Mouse (Mus musculus): ENCODE results near the gene Tas2r144.
A peak's percentile ranks its signal among the peaks of the same experiment; 100 is the strongest.

The Tas2r144 gene

DNA sequence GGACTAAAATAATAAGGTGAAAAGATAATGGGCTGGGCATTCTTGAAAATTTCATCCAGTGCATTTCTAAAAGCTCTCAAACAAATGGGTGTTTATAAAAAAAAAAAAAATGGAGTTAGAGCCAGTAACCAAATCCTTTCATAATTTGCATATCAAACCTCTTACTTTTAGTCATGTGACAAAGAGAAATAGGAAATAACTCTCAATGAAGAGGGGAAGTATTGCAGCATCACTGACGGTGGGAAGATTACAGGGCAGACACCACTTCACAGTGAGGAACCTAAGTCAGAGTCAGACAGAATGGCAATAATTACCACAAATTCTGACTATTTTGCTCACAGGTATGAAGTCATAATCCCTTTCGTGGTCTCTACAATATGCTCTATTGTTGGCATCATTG lies at the start of gene Tas2r144:
Gene Tas2r144 (plus strand): TSS at position 301 of the 400 bp plus-strand sequence.
- no peak for DNase-seq (ENCODE audit: low read depth)

DNA sequence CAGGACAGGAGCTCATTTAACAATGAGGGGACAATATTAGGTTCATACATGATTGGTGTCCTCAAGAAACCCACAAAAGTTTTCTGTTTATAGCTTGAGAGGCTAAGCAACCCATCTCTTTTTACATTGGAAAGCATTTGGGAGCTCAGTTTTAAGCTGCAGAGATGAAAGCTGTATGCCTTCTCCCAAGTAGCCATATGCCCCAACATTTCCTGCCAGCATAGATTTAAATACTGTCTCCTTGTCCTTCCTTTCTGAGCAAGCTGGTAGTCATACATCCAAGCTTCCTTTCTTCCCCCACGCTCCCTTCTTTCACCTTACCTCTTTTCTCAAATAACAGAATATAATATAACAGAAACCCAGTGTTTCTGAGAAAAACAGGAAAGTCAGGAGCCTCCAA lies 32.7 kb upstream of the Tas2r144 start:
- DNase-seq (ENCODE audit: low read depth): no peak

DNA sequence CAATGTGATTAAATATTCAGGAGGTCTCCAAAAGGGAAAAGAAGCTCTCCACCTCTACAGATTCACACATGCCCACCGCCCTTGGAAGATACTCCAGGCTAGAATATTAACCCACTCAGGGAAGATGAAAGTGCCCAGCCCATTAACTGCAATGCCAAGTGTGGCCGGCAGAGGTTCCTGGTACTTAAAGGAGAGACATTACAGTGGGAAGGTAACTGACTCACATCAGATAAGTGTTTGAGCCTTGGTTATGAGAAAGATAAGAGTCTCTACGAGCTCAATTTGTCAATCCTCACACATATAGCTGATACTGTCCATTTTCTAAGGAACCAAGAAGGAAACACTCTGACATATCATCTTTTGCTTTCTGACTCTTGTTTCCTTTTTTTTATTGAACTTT lies 28.9 kb upstream of the Tas2r144 start:
- DNase-seq (ENCODE audit: low read depth): no peak

DNA sequence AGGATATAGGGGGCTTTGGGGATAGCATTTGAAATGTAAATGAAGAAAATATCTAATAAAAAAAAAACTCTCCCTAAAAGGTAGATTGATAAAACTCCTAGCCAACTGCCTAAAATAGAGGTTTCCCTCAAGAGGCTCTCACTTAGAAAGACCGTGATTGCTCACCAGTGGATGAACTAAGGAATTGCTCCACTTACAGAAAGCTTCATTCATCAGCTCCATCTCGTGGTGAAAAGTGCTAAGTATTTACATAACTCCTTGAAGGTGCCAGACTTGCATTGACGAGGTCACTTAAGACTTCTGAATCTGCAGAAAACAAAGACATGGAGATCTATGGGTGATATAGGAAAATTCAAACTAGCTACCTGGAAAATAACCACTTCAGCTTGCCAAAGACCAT lies 17.4 kb upstream of the Tas2r144 start:
- no peak for DNase-seq (ENCODE audit: low read depth)

DNA sequence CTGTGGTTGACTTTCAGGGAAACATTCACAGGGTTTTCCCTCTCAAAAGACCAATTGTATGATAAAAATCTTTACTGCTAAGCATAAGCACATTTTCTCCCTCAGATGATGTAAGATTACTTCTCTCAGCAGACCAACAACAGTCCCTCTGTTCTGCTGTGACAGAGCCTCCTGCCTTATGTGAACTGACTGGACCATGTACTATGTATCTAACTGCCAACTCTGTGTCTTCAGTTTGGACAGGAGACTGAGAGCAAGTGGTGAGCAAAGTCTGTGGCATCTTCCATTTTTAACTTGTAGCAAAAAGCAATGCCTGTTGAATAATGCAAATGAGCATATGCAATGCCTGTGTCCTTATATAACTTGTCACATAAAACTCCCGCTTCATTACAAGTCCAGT lies 15.6 kb upstream of the Tas2r144 start:
- DNase-seq (ENCODE audit: low read depth): no peak

DNA sequence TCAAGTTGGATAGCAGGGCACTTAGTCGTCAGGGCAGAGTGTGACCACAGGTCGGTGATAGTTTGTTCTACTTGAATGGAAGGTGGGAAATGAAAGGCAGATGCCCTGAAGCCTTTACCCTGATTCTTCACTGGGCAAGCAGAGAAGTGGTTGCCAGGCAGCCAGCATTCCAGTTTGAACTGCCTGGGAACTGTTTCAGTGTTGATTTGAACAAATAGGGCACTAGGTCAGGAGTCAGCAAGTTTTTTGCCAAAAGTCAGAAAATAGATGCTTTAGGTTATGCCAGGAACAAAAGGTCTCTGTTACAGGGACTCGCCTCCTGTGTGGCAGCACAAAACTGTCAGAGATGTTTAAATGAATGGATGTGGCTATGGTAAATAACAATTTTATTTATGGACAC lies 7.2 kb downstream of the Tas2r144 start:
- no peak for DNase-seq (ENCODE audit: low read depth)

DNA sequence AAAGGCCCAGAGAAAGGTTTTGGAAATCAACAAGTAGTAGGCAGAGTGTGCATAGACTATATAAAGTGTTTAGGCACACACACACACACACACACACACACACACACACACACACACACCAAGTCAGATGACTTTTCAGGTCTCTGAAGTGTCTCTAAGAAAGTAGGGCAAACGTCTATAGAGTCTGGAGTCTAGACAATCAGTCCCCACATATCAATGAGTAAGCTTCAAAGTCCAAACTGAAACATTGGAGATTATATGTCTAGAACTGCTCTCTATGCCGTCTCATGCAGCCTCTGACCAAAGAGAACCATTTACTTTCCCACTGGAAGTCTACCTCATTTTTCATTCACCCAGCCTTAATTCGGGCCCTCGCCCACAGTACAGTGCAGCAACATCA lies 9.9 kb downstream of the Tas2r144 start:
- DNase-seq (ENCODE audit: low read depth): no peak

DNA sequence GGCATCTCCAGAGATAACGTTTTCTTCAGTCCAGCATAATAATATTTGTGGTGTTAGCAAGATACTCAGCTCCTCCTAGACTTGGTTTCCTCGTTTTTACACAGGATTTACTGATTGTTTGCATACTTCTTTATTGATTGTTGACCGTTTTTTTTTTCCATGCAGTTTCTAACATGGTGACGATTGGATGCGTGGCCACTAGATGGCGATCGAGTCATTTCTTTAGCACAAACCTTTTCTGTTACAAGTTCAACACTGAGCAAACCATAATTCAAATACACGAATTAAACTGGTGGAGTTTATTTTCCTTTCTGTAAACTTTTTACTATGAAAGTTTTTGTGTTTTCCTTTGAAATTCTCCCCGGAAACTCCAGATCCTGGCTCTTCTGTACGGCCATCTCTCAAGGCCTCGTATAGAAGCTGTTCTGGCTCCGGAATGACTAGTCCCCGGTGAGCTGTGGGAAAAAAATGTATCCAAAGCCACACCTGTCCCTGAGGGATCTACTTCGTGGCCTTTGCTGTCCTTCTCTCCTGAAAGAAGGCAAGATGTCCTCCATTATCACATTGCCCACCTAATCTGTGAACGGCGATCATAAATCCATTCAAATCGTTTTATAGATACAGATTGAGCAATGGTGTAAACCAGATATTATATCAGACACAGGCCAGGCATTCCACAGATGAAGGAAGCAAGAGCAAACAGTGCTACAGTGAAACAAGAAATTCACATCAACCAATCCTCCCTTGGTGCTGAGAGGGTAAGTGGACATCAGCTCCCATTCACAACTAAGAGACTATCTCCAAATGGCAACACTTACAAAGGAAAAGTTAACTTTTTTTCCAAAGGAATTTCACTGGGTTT lies 12.3 kb downstream of the Tas2r144 start:
- DNase-seq (ENCODE audit: low read depth): peak; percentile 37

DNA sequence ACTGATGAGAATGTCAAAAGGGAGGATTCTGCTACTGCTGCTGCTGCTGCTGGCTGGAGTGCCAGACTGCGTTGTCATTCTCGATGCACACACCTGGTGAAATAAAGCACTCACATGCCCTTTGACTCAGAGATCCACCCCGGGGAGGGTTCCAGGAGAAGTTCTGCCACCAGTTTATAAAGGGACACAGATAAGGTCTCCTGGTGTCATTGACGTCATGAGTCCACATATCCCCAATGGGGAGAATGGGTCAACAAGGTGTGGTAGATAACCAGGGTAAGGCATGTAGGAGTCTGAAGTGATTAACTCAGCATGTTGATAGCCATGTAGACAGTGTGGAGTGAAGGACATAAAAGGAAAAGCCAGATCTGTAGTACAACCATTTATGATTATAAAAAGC lies 14.5 kb downstream of the Tas2r144 start:
- DNase-seq (ENCODE audit: low read depth): no peak

DNA sequence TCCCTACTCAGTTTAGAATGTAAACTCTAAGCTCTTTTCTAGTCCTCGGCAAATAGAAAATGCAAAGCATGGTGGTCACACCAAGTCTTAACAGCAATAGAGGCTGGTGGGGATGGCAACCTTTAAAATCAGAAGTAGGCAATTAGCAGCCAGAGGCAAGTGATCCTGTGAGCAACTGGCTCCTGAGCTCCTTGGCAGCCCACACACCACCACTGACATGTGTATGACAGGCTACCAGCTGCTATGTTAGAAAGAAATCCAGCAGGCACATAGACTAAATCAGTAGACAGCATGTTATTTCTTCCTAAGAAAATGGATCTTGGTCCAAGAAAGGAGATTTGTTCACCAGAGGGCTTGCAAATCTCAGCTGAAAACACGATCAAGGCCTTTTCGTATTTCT lies 16.1 kb downstream of the Tas2r144 start:
- DNase-seq (ENCODE audit: low read depth): no peak

DNA sequence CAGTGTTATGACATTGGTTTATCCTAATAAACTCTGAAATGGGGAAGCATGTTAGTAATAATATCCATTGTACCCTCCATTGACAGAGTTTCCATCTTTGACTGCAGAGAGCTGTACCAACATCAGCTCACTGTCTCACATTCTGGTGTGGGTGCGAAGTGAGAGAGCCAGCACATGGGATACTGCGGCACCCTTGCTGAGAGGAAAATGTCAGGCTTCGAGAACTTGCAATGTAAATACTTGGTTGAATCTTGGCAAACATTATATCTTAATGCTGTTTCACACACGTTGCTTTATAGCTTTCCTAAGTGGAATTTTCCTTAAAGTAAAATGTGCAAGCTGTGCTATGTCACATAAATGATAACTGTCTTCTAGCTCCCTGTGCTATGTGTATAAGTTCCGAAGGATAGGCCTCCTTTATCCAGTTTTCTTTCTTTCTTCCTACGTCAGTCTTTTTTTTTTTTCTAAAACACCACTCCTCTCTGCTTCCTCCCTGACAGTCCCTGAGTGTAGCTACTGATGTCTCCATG lies 22.2 kb downstream of the Tas2r144 start:
- DNase-seq (ENCODE audit: low read depth): no peak

DNA sequence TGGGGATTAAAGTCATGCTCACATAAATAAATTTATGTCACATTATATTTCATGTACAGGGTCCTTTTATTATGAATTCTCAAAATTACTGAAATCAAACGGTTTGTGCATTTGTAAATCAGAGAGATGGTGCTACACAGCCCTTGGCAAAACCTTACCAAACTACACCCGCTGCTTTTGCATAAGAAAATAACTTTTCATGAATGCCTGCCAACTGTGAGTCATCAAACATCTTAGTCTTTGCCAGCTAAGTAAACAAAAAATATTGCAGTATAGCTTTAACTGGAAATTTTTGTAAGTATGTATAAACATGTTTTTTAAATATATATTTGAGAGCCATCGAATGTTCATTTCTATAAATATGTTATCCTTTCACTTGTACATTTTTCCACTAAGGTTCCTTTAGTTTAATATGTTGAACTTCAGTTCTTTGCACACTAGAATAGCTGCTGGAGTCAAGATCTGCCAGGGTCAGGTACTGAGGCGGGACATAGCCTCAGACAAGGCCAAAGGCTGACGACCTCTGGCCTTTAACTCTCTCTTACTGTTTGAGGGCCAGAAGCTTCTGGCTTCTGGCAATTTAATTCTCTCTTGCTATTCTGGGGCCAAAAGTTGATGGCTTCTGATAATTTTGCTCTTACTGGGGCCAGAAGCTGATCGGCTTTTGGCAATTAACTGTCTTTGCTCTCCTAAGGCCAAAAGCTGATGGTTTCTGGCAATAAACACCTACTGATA lies 26.4 kb downstream of the Tas2r144 start:
- DNase-seq (ENCODE audit: low read depth): peak; percentile 47

DNA sequence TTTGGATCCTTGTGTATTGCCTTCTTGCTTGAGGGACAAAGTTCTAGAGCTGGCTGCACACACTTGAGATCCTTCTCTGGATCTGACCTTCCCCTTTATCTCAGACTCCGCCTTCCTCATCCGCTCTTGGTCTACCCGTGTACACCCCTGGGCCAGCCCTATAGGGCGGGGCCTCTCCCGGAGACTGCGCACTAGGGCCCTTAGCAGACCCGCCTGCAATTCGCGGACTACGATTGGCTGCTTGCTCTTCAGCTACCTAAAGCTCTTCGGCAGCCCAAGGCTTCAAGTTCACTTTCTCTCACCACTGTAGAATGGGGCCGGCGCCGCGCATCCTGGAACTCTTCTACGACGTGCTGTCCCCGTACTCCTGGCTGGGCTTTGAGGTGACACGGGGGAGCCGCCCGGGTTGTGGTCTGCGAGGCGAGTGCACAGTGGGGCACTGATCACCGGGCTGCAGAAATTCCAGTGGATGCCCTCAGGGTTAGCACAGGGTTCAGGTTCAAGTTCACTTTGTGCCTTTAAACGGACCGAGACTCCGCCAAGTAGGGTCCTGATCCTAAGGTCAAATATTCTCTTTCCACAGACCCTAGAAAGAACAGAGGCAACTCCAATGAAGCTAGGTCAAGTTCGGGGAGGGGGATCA lies 30.7 kb downstream of the Tas2r144 start, which contains the start of gene Gstk1:
Gene Gstk1 (plus strand): TSS at position 225 of the 643 bp plus-strand sequence.
- DNase-seq (ENCODE audit: low read depth): peak; percentile 54

DNA sequence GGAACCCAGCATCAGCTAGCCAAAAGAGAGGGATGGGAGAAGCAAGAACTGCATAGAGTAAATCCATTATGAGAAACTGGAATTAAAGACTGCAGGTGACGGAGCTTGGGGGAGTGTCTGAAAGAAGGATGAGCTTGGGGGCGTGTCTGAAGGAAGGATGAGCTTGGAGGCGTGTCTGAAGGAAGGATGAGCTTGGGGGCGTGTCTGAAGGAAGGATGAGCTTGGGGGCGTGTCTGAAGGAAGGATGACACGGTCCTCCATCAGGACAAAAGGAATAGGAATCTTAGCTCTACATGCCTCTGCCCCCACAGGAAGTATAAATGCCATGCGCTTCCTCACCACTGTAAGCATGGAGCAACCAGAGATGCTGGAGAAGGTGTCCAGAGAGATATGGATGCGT lies 32.0 kb downstream of the Tas2r144 start:
- DNase-seq (ENCODE audit: low read depth): no peak

DNA sequence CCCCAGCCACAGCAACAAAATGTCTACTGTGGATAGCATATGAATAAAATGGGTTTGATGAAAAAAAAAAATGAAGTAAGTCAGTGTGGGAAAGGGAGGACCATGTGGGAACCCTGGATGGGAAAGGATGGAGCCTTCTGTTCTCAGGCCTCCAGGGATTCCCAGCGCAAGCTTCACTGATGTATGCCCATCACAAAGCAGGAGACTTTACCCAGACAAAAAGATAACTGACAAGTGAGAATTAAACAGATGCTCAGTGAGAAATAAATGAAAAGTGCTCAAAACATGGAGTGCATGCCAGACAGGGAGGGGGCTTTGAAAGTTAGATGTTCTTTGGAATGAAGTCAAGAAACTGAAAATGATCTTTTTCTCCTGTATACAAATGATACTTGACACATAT lies 32.9 kb downstream of the Tas2r144 start:
- no peak for DNase-seq (ENCODE audit: low read depth)

DNA sequence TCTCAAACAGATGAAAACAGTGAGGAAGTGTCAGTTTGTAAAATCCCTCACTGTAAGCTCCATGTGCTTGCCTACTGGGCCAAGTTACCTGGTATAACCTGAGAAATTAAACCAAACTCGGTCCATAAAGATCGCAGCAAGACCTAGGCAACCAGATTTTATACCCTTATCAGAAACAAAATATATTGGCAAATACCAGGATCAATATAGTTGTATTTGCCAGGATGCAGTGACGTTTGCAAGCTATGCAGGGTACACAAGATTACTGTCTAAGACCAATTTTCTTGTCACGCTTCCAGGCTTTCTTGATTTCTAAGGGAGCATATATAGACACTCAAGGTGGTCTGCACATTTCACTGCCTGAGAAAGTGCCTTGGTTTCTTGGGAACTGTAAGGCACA lies 36.7 kb downstream of the Tas2r144 start:
- no peak for DNase-seq (ENCODE audit: low read depth)

DNA sequence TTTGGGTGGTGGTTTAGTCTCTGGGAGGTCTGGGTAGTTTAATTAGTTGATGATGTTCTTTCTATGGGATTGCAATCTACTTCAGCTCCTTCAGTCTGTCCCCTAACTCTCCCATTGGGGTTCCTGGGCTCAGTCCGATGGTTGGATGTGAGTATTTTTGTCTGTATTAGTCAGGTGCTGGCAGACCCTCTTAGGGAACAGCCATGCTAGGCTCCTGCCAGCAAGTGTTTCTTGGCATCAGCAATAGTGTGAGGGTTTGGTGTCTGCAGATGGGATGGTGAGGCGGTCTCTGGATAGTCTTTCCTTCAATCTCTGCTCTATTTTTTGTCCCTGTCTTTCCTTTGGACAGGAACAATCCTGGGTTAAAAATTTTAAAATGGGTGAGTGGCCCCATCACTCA lies 38.0 kb downstream of the Tas2r144 start:
- DNase-seq (ENCODE audit: low read depth): no peak

DNA sequence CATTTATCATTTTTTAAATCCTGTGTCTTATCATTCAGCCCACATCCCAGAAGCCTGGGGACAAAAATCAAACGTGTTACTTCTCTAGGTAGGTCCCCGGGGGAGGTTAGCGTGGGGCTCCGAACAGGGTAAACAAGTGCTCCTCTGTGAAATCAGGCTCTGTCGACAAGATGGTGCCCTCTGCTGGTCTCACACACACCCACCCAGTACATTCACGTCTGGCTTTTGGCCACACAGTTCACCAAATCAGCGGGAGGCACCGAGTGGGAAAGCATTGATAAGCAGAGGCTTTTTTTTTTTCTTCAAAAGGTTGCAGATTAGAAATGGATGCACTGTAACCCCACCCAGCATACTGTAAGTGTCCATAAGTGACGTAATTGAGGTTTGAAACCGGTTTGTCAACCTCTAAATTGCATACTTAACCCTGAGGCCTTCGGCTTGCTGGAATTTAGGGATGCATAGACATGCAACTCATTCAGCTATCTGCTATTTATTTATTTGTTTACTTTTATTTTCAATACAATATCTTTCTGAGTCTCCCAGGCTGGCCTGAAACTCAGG lies 42.3 kb downstream of the Tas2r144 start:
- peak; percentile 21 for DNase-seq (ENCODE audit: low read depth)

DNA sequence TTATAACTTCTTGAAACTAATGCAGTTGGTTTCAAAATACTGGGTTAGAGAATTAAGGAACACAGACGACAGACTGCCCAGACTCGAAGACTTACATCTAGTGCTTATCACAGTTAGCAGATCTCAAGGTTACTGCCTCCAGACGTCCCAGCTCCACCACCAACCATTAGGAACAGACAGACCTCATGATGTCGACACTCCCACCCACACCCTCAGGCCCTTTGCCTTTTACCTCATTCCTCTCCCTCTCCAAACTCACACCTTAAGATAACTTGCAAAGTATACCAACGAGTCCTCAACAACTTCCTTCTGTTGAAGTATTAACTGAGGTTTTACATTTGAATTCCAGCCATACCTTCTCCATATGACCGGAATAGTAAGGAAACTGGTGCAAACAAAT lies 45.3 kb downstream of the Tas2r144 start:
- DNase-seq (ENCODE audit: low read depth): no peak

DNA sequence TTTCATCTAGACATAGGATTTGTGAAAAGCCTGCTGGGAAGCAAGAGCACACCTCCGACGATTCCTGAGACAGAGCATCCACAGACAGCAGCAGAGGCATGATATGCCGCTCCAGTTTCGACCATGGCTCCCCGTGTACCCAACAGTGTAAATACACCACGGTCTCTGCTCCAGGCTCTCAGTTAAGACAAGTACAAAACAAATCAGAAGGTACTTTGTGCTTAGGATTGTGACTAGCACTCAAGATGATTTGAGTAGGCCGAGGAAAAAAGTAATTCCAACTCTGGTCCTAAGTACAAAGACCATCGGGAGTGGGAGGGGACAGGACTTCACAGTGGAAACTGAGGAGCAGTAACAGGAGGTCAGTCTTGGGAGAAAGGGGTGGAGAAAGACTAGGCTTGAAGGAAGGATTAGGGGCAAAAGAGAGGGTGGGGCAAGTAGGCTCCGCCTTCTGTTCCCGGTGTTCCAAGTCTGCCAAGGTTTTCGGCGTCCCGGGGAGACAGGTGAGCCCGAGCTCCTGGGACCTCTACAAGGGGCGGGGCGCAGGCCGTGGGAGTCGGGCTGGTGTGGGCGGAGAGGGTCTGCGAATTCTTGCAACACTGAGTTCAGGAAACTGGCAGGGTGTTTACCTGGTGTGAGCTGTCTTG lies 46.5 kb downstream of the Tas2r144 start, which contains the start of gene Tmem139:
Gene Tmem139 (plus strand): TSS at position 447 of the 647 bp plus-strand sequence.
- no peak for DNase-seq (ENCODE audit: low read depth)

DNA sequence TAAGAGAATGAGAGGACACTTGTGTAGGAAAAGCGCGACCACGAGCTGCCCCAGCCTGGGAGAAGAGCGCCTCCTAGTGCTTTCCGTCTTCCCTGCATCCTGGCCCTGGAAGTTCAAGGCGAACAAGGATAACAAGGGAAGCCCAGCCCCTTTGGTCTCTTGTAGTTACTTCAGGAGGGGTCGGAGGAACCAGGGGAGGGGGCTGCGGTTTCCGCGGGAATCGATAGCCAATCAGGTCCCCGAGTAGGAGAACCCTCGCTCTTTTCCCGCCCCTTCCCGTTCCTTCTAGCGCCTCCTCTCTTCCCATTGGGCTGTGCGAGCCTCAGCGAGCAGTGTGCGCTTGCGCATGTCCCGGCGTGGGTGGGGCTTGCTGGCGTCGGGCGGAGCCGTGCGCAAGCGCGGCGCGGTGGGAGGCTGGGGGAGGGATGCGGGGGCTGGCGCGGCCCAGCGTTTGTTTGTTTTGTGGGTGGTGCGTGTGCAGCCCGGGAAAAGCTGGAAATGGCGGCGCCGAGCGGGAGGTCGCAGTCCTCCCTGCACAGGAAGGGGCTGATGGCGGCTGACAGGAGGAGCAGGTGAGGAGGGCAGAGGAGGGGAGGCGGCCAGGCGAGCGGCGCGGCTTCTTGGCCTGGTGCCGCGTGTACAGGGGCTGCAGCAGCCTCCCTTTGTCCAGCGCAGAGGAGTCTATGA lies 49.6 kb downstream of the Tas2r144 start, which contains the start of gene Casp2:
Gene Casp2 (plus strand): TSS at position 360 of the 687 bp plus-strand sequence.
- peak; percentile 98 for DNase-seq (ENCODE audit: low read depth)
